Mouse (Mus musculus) neural tube, embryonic 13.5 days (tissue): Measurements from ENCODE around the gene C1qb. TPM values are rescaled to one million over a fixed set of nuclear protein-coding genes. Genes with fewer than 3 reads are reported as not detected.

Source experiments
- ATAC-seq: fragments of 200-750 bp; cut with Nextera tagmentation; 2 replicates; pipeline ENCODE4 v1.8.0; 2017; ENCODE audit warnings: low read depth, mild to moderate bottlenecking, moderate TSS enrichment, moderate library complexity
- H3K27ac ChIP-seq: fragments of 300-500 bp; sonication (generic); replicated peaks from 2 replicates; pipeline ENCODE4 v1.5.1; 2015; ENCODE audit warnings: moderate library complexity, mild to moderate bottlenecking, inconsistent platforms
- H3K27me3 ChIP-seq: fragments of 300-500 bp; sonication (generic); 2 replicates; pipeline ENCODE4 v1.6.1; 2015; ENCODE audit warnings: mild to moderate bottlenecking, inconsistent platforms
- H3K36me3 ChIP-seq: fragments of 300-500 bp; sonication (generic); 2 replicates; pipeline ENCODE4 v1.6.1; 2015; ENCODE audit warnings: mild to moderate bottlenecking, inconsistent platforms
- H3K4me1 ChIP-seq: fragments of 300-500 bp; sonication (generic); replicated peaks from 2 replicates; pipeline ENCODE4 v1.6.1; 2015; ENCODE audit warnings: inconsistent platforms
- H3K4me2 ChIP-seq: fragments of 300-500 bp; sonication (generic); 2 replicates; pipeline ENCODE4 v1.6.1; 2015; ENCODE audit warnings: inconsistent platforms, mild to moderate bottlenecking, moderate library complexity
- H3K4me3 ChIP-seq: fragments of 300-500 bp; sonication (generic); 2 replicates; pipeline ENCODE4 v1.5.1; 2015; ENCODE audit warnings: mild to moderate bottlenecking, inconsistent platforms
- H3K9ac ChIP-seq: fragments of 300-500 bp; sonication (generic); 2 replicates; pipeline ENCODE4 v1.6.1; 2015; ENCODE audit warnings: moderate library complexity, mild to moderate bottlenecking, inconsistent platforms
- H3K9me3 ChIP-seq: fragments of 300-500 bp; sonication (generic); 2 replicates; pipeline ENCODE4 v1.6.1; 2016; ENCODE audit warnings: inconsistent platforms
- WGBS: fragments of 180-500 bp; shearing (Covaris S2); methylation state at CpG from one replicate; pipeline ENCODE4 v1.1.7; 2015; 5-methylcytosine and 5-hydroxymethylcytosine counted together
- polyA plus RNA-seq: library from polyadenylated mRNA; unstranded; fragments of >200 nt; fragmentation: Nextera tagmentation; extraction: Ambion mirVana; gene quantifications from 2 replicates; pipeline ENCODE4 v1.2.1, GENCODE M21; 2015

The C1qb gene
- polyA plus RNA-seq, 1 experiment from 2014 or later, result 50.5 TPM

DNA sequence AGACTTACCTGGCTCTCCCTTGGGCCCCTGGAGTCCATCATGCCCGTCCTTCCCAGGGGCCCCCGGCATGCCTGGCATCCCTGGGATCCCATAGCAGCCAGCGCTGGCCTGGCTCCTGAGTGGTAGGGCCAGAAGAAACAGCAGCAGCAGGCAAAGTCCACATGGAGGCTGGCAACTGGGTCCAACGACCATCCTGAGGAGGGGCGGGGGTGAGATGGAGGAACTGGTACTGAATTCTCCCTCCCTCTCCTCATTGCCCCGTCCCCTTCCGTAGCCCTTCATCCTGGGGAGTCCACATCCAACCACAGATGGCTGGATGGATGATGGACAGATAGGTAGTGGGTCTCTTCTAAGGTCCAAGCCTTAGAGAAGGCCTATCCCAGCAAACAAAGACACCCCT is 6.4 kb upstream of the C1qb start:
- peaks cover 9% of the 10 kb centered on the region for H3K4me1 ChIP-seq
- no peaks in the 10 kb centered on the region for H3K9me3 ChIP-seq
- H3K27ac ChIP-seq, result no peak overlapping the region
- 57% methylated on average over 7 of the region's 7 CpGs for WGBS
- H3K4me3 ChIP-seq, result no peak overlapping the region
- H3K36me3 ChIP-seq, result no peaks in the 10 kb centered on the region
- no peak overlapping the region for H3K9ac ChIP-seq
- H3K27me3 ChIP-seq, result peaks cover 45% of the 10 kb centered on the region
- ATAC-seq, result no peak
- no peak overlapping the region for H3K4me2 ChIP-seq

DNA sequence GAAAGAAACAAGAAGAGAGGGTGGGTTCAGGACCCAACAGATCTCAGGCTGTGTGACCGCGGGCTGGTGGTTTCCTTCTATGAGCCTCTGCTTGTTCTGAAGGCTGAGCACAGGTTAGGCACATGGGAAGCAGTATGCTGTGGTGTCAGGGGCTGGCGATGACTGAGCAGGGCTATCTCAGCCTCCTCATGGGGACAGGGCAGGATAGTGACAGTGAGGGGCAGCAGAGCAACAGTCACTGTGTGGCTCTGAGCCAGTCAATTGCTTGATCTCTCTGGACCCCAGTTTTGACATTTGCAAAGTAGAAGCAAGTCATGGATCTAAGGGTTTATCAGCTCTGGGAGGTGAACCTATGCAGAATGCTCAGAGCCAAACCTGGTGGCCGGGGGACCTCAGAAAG is 5.1 kb upstream of the C1qb start:
- H3K4me2 ChIP-seq, result no peak overlapping the region
- H3K4me1 ChIP-seq, result peaks cover 5% of the 10 kb centered on the region
- peaks cover 33% of the 10 kb centered on the region for H3K27me3 ChIP-seq
- 84% methylated on average over 4 of the region's 4 CpGs for WGBS
- H3K9me3 ChIP-seq, result no peaks in the 10 kb centered on the region
- no peak overlapping the region for H3K27ac ChIP-seq
- no peak overlapping the region for H3K4me3 ChIP-seq
- no peaks in the 10 kb centered on the region for H3K36me3 ChIP-seq
- ATAC-seq, result no peak
- no peak overlapping the region for H3K9ac ChIP-seq

DNA sequence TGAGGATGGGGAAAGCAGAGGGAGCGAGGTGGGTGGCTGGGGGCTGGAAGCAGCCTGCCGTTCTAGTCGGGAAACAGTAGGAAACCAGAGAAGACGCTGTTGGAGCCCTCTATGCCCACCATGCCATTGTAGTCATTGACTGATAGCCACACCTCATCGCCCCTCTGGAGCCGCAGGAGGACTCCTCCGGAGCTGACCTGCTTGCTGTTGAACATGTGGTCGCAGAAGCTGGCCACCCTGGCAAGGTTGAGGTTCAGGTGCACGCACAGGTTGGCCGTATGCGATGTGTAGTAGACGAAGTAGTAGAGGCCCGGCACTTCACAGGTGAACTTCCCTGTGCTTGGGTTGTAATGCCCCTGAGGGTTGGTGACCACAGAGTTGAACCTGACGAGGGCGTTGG is 4.0 kb upstream of the C1qb start:
- Histone ChIP-seq H3K4me1 (0 out of 2 replicates have a peak, but pooled peaks cover 4% of the 10 kb centered on the region), H3K27ac (no peak overlapping the region), H3K4me3 (no peak overlapping the region), H3K9me3 (no peaks in the 10 kb centered on the region), H3K27me3 (peaks cover 22% of the 10 kb centered on the region), H3K4me2 (no peak overlapping the region), H3K9ac (no peak overlapping the region), H3K36me3 (no peaks in the 10 kb centered on the region)
- ATAC-seq, result no peak
- WGBS, result 86% methylated on average over 15 of the region's 15 CpGs

DNA sequence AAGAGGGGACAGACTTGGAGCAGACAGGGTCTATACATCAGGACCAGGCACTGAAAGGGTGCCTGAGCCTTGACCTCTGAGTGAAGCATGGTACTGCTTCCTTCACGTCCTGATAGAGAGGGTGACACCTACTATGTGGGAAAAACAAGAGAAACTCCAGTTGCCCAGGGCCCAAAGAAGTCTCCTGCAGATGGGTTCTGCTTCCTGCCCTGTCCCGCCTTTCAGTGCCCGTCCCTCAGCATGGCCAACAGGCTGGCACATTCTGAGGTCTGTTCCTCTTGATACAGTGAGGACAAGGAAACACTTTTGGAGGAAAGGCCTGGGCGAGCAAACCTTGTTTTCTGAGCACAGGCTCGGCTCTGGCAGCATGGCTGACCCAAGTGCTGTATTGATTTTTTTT is 1.7 kb upstream of the C1qb start:
- 73% methylated on average over 5 of the region's 5 CpGs for WGBS
- no peaks in the 10 kb centered on the region for H3K9me3 ChIP-seq
- H3K4me1 ChIP-seq, result 0 out of 2 replicates have a peak, but pooled peaks cover 4% of the 10 kb centered on the region
- no peak overlapping the region for H3K4me2 ChIP-seq
- no peak overlapping the region for H3K27ac ChIP-seq
- peaks cover 9% of the 10 kb centered on the region for H3K27me3 ChIP-seq
- no peak for ATAC-seq
- no peaks in the 10 kb centered on the region for H3K36me3 ChIP-seq
- H3K4me3 ChIP-seq, result no peak overlapping the region
- H3K9ac ChIP-seq, result no peak overlapping the region

DNA sequence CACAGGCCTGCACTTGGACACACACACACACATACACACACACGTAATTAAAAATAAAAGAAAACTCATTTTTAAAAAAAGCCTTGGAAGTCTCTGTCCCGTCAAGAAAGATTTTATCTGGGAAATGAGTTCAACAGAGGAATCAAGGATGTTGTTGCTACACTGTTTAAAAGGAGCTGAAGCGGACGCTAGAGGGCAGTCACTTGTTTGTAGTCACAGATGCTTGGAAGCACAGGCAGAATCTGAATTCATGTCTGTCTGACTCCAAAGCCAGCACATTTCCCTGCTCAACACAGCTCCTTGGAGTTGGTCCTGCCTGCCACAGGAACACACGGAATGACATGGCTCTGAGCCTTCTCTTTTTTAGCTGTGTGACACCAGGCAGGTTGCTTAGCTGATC is 7.4 kb downstream of the C1qb start:
- WGBS, result 24% methylated on average over 5 of the region's 5 CpGs
- H3K27ac ChIP-seq, result no peak overlapping the region
- no peaks in the 10 kb centered on the region for H3K36me3 ChIP-seq
- H3K9ac ChIP-seq, result no peak overlapping the region
- H3K9me3 ChIP-seq, result no peaks in the 10 kb centered on the region
- no peaks in the 10 kb centered on the region for H3K4me1 ChIP-seq
- no peak for ATAC-seq
- 0 out of 2 replicates have a peak, but pooled peaks cover 3% of the 10 kb centered on the region for H3K27me3 ChIP-seq
- no peak overlapping the region for H3K4me2 ChIP-seq
- no peak overlapping the region for H3K4me3 ChIP-seq

DNA sequence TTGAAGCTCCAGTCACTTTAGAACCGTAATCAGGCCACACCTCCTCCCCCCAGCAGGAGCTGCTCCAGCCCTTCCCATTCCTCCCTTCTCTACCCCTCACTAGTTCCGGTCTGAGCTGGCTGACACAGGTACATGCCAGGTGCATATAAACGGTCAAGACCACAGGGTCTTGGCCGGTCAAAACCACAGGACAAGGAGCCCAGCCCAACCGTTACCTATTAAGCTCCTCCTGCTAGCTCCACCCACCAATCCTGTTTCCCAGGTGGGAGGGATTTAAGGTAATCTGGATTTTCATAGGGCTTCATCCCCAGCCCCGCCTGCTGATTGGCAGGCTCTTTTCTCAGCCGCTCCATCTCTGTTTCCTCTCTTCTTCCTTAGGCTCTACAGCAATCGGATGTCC is 7.8 kb downstream of the C1qb start:
- no peaks in the 10 kb centered on the region for H3K36me3 ChIP-seq
- WGBS, result 55% methylated on average over 8 of the region's 8 CpGs
- no peaks in the 10 kb centered on the region for H3K4me1 ChIP-seq
- no peaks in the 10 kb centered on the region for H3K9me3 ChIP-seq
- no peak overlapping the region for H3K4me2 ChIP-seq
- no peak overlapping the region for H3K27ac ChIP-seq
- H3K9ac ChIP-seq, result no peak overlapping the region
- no peak for ATAC-seq
- no peak overlapping the region for H3K4me3 ChIP-seq
- H3K27me3 ChIP-seq, result 0 out of 2 replicates have a peak, but pooled peaks cover 2% of the 10 kb centered on the region

DNA sequence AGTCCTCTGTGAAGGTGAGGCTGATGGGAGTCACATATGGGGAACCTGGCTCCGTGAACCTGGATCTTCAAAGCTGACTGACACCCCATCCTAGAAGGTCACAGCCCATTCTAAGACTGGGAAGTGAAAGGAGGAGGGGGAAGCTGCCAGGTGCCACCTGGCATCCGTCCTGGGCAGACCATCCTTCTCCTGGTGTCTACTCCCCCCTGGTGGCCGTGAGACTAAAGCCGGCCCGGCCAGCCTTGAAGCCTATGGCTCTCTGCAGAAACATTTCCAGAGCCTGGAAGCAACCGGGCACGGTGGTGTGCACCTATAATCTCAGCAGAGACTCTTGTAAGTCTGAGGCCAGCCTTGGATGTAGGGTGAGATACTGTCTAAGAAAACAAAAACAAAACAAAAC is 9.0 kb downstream of the C1qb start:
- WGBS, result 24% methylated on average over 7 of the region's 7 CpGs

DNA sequence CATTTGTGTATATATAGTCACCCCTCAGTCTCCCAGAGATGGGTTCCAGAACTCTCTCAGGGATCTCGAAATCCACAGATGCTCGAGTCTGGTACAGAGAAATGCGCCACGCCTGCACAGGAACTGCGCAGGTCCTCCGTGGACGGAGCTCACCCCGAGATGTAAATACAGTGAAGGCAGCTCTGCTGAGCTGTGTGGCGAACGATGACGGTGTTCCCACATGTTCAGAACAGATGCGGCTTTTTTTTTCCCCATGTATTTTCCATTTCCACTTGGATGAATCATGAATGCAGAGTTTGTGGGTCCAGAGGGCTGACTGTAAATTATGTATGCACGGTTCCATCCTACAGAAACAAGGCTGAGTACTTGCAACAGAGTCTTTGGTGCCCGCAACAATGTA is 11.0 kb downstream of the C1qb start:
- H3K36me3 ChIP-seq, result no peaks in the 10 kb centered on the region
- no peak overlapping the region for H3K27ac ChIP-seq
- 91% methylated on average over 14 of the region's 14 CpGs for WGBS
- no peak overlapping the region for H3K9ac ChIP-seq
- H3K4me2 ChIP-seq, result no peak overlapping the region
- H3K9me3 ChIP-seq, result no peaks in the 10 kb centered on the region
- no peaks in the 10 kb centered on the region for H3K27me3 ChIP-seq
- no peak overlapping the region for H3K4me3 ChIP-seq
- no peak for ATAC-seq
- no peaks in the 10 kb centered on the region for H3K4me1 ChIP-seq

More for the DNA sequence above, 9.0 kb downstream of the C1qb start:
- H3K4me1 ChIP-seq, result no peaks in the 10 kb centered on the region
- no peak overlapping the region for H3K27ac ChIP-seq
- H3K27me3 ChIP-seq, result no peaks in the 10 kb centered on the region
- H3K4me3 ChIP-seq, result no peak overlapping the region
- no peak overlapping the region for H3K4me2 ChIP-seq
- no peak; the same call in 1 of the 2 replicates for ATAC-seq
- H3K36me3 ChIP-seq, result no peaks in the 10 kb centered on the region
- no peak overlapping the region for H3K9ac ChIP-seq
- H3K9me3 ChIP-seq, result no peaks in the 10 kb centered on the region

DNA sequence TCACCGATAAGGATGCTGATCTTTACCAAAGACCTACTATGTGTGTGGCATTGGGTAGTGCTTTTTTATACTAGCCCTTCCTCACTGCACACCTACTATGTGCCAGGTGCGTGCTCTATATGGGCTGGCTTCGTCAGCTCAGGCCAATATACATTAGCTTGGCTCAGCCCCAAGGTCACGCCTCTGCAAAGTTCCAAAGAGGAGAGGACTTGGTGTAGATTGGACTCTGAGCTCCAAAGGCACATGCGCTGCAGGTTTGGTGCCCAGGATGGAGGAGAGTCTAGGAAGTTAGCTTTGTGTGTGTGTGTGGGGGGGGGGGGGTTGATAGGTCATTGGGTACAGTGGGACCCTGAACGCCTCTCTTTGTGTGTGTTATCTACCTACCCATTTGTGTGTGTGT is 17.6 kb downstream of the C1qb start:
- Histone ChIP-seq H3K9me3 (no peaks in the 10 kb centered on the region), H3K9ac (no peak overlapping the region), H3K36me3 (no peaks in the 10 kb centered on the region), H3K27ac (no peak overlapping the region), H3K4me1 (peaks cover 37% of the 10 kb centered on the region), H3K4me3 (no peak overlapping the region), H3K4me2 (no peak overlapping the region), H3K27me3 (no peaks in the 10 kb centered on the region)
- 81% methylated on average over 6 of the region's 6 CpGs for WGBS
- no peak for ATAC-seq

DNA sequence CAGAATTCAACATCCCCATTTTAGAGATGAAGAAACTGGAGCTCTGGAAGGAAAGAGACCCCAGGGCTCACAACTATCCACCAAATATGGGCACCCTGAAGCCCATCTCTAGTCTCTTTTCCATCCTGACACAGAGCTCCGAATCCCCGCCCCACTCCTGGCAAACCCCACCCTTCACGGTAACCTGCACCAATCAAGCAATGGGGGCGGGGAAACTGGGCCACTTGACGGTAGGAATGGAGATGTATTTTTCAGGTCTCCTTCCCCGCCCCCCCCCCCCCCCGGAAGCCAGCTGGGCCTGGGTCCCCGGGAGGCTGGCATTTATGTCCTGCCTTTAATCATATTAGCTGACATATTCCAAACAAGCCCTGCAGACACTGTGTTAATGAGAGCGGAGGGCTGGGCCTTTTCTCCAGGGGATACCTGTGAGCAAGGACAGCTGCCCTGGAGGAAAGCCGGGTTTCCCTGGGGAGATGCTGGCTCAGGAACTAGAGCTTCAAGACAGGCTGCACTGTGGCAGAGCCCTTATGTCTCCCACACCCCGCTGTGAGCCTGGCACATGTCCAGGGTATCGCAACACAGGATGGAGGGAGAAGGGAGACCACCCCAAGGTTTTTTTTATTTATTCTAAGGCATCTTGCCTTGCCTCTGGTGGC is 18.2 kb downstream of the C1qb start:
- H3K4me1 ChIP-seq, result peaks cover 37% of the 10 kb centered on the region
- H3K4me3 ChIP-seq, result no peak overlapping the region
- ATAC-seq, result 0 out of 2 replicates have a peak, but pooled peaks have one; percentile 32
- 10% methylated on average over 12 of the region's 12 CpGs for whole genome bisulfite sequencing
- H3K9ac ChIP-seq, result no peak overlapping the region
- H3K4me2 ChIP-seq, result 0 out of 2 replicates have a peak overlapping the region, but pooled peaks have one; percentile 11
- H3K27me3 ChIP-seq, result no peaks in the 10 kb centered on the region; the same call in 1 of the 2 replicates
- no peaks in the 10 kb centered on the region for H3K9me3 ChIP-seq
- H3K27ac ChIP-seq, result 0 out of 2 replicates have a peak overlapping the region, but pooled peaks have one; percentile 3
- H3K36me3 ChIP-seq, result no peaks in the 10 kb centered on the region

DNA sequence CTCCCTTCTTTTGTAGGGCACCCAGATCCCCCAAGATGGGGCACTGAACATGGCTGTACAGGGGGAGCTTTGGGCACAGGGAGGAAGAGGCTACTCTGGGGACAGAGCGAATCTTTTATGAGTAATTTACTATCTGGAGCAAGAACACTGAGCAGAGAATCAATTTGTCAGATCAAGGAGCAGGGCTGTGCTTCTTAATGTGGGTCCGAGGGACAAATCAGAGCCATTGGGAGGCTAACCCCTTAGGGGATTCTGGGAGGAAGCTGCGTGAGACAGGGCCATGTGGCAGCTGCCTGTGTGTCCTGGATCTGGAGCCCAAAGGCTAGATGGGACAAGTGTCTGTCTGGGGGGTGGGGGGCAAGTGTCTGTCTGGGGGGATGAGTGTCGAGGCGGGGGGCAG is 20.5 kb downstream of the C1qb start:
- no peaks in the 10 kb centered on the region for H3K36me3 ChIP-seq
- peaks cover 57% of the 10 kb centered on the region for H3K4me1 ChIP-seq

DNA sequence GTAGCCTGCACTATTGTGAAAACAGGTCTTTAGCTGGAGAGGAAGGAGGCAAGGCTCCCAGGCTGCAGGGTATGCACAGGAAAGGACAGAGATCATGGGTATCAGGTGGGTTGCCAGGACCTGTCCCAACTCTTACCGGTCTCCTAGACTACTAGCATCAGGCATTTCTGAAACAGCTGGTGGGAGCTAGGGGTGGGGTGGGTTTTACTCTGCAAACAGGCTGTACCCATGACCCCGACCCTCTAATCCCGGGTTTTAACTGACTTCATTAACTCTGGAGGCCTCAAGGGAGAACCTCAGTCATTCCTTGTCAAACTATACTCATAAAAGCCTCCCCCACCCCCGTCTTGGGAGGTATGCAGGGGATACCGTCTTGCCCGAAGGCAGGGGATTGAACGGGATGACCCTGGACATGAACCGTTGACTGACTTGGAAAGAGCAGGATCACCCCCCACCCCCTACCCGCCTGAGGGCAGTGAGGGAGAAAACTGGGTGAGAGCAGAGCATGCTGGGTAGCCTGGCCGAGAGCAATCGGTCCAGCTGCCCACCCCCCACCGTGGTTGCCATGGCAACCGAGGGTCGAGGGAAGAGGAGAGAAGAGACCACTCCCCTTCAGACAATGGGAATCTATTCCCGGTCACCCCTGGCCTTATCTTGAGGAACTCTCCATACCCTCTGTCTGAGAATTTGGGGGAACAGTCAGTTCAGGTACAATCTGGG is 21.1 kb downstream of the C1qb start:
- WGBS, result 4% methylated on average over 15 of the region's 15 CpGs
- Histone ChIP-seq H3K4me1 (peaks cover 57% of the 10 kb centered on the region), H3K36me3 (no peaks in the 10 kb centered on the region), H3K9ac (no peak overlapping the region), H3K4me3 (no peak overlapping the region), H3K9me3 (no peaks in the 10 kb centered on the region), H3K27ac (peak overlapping the region; percentile 88), H3K4me2 (peak overlapping the region; percentile 19), H3K27me3 (no peaks in the 10 kb centered on the region; the same call in 1 of the 2 replicates)
- peak; percentile 40; the same call in 1 of the 2 replicates for ATAC-seq

More for the DNA sequence above, 20.5 kb downstream of the C1qb start:
- Histone ChIP-seq H3K9me3 (no peaks in the 10 kb centered on the region), H3K4me3 (no peak overlapping the region), H3K27me3 (no peaks in the 10 kb centered on the region; the same call in 1 of the 2 replicates), H3K9ac (no peak overlapping the region), H3K4me2 (peak overlapping the region; percentile 19), H3K27ac (peak overlapping the region; percentile 88)
- ATAC-seq, result 0 out of 2 replicates have a peak, but pooled peaks have one; percentile 15
- WGBS, result 41% methylated on average over 5 of the region's 5 CpGs
